Mouse (Mus musculus) ES-Bruce4 (cell line): ENCODE measurements around the gene Erg28. TPM values are rescaled to one million over a fixed set of nuclear protein-coding genes. Genes with fewer than 3 reads are reported as not detected.

Experiments used
- H3K27ac ChIP-seq: 2 replicates; pipeline ENCODE4 v1.5.1; 2012; ENCODE audit warnings: low read length, inconsistent platforms; ENCODE audit not compliant: insufficient read depth
- H3K27me3 ChIP-seq: 2 replicates; pipeline ENCODE4 v1.6.1; 2012; ENCODE audit warnings: mild to moderate bottlenecking, low read length, inconsistent platforms; ENCODE audit not compliant: control insufficient read depth, poor library complexity, insufficient read depth, severe bottlenecking
- H3K36me3 ChIP-seq: 2 replicates; pipeline ENCODE4 v1.6.1; 2012; ENCODE audit warnings: inconsistent platforms, mild to moderate bottlenecking, low read length, moderate library complexity; ENCODE audit not compliant: control insufficient read depth, poor library complexity, insufficient read depth, severe bottlenecking
- H3K4me1 ChIP-seq: one replicate; pipeline ENCODE4 v1.8.1; 2011; ENCODE audit warnings: low read length; ENCODE audit not compliant: control insufficient read depth, insufficient read depth
- H3K4me3 ChIP-seq: 2 replicates; pipeline ENCODE4 v1.5.1; 2011; ENCODE audit warnings: low read depth, mild to moderate bottlenecking, low read length
- H3K9ac ChIP-seq: 2 replicates; pipeline ENCODE4 v1.6.1; 2012; ENCODE audit warnings: low read depth, mild to moderate bottlenecking, inconsistent platforms; ENCODE audit not compliant: poor library complexity, severe bottlenecking
- H3K9me3 ChIP-seq: replicated peaks from 2 replicates; pipeline ENCODE4 v1.6.1; 2012; ENCODE audit warnings: mild to moderate bottlenecking, low read length, inconsistent platforms; ENCODE audit not compliant: control insufficient read depth, poor library complexity, insufficient read depth, severe bottlenecking
- CTCF ChIP-seq: IDR thresholded peaks from one replicate; pipeline ENCODE4 v1.8.1; 2011; ENCODE audit warnings: low read depth, low read length
- EP300 ChIP-seq: IDR thresholded peaks from 2 replicates; pipeline ENCODE4 v1.6.1; 2011; ENCODE audit warnings: low read depth, low read length; ENCODE audit not compliant: insufficient read depth
- POLR2A ChIP-seq: IDR thresholded peaks from one replicate; pipeline ENCODE4 v1.8.1; 2011; ENCODE audit warnings: low read length; ENCODE audit not compliant: insufficient read depth
- polyA plus RNA-seq: library from polyadenylated mRNA; stranded (reverse); fragments of >200 nt; gene quantifications from 2 replicates; pipeline ENCODE4 v1.2.4, GENCODE M21; 2011; ENCODE audit warnings: low read depth; ENCODE audit not compliant: missing spikeins, insufficient read depth, insufficient read length

The Erg28 gene
- polyA plus RNA-seq, 1 experiment = 99.3 TPM

DNA sequence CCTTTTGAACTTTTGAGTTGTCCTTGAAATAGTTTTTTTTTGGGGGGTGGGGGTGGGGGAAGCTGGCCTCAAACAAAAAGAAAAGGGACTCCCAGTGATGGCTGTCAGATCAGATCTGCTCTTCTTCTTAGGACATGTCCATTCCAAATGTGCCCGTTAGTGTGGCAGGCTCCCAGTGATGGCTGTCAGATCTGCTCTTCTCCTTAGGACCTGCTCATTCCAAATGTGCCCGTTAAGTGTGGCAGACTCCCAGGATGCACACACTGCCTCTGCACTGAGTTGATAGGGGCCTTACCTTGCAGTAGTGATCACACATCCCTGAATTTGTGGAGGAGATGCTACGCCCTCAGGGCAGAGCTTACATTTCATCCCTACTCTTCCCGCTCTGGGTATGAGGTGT, 32.2 kb downstream of the Erg28 start:
- TF ChIP-seq POLR2A (no peak), CTCF (no peak), EP300 (no peak)

DNA sequence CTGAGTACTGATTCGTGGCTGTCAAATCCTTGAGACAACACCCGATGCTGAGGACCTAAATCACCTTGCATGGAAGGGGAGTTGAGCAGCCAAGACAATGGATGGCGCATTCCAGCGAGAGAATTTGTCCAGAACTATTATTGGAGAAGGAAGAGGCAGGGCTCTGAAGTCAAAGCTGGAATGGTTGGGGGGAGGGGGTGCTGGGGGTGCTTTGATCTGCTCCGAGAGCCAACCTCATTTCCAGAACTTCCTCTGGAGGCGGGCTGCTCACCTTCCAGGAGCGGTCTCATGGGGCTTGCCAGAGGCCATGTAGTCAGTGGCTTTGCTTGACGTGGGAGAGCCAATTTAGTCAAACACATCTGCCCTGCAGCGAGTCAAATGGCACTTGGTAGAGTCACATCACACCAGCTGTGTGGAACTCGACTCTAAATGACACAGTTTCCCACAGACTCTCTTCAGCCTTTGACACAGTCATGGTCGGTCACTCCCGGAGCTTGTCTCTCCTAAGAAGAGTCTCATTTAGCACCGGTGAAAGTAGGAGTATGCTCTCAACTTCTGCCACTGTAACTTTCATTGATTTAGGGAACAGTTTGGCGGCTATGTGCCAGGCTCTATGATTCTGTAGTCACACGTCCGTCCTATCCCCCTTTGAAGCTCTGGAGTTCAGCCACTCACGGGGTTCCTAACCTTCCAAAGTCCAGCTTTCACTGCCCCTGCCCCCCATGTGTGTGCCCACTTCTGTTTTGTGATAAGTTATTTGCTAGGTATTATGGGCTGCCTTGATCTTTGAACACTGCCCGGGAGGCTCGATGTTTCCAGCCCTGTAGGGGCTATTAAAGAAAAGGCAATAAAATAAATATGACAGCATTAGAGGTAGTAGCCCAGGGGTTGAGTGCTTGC, 39.2 kb downstream of the Erg28 start:
- Histone ChIP-seq H3K9me3 (0 out of 2 replicates have a peak, but pooled peaks cover 4% of the 10 kb centered on the region), H3K27me3 (no peaks in the 10 kb centered on the region), H3K4me1 (peaks cover 6% of the 10 kb centered on the region), H3K4me3 (no peak overlapping the region), H3K36me3 (no peaks in the 10 kb centered on the region), H3K27ac (no peak overlapping the region), H3K9ac (no peak overlapping the region)
- TF ChIP-seq EP300 (no peak), POLR2A (no peak), CTCF (no peak)

More for the DNA sequence above, 32.2 kb downstream of the Erg28 start:
- Histone ChIP-seq H3K4me3 (no peak overlapping the region), H3K9me3 (0 out of 2 replicates have a peak, but pooled peaks cover 4% of the 10 kb centered on the region), H3K9ac (no peak overlapping the region), H3K4me1 (no peaks in the 10 kb centered on the region), H3K36me3 (no peaks in the 10 kb centered on the region), H3K27me3 (no peaks in the 10 kb centered on the region), H3K27ac (no peak overlapping the region)

- Histone ChIP-seq H3K4me1 (peaks cover 7% of the 10 kb centered on the region), H3K4me3 (no peak overlapping the region), H3K27ac (no peak overlapping the region), H3K9me3 (no peaks in the 10 kb centered on the region), H3K36me3 (no peaks in the 10 kb centered on the region), H3K27me3 (no peaks in the 10 kb centered on the region), H3K9ac (no peak overlapping the region)
- no peak for TF ChIP-seq CTCF
- no peak for TF ChIP-seq EP300
- no peak for TF ChIP-seq POLR2A
These were observed 42.7 kb downstream of the Erg28 start for GRCm38 (mm10) chr12:85781606-85782005.

GRCm38 (mm10) chr12:85779707-85780106, 44.6 kb downstream of the Erg28 start:
- Histone ChIP-seq H3K9ac (no peak overlapping the region), H3K4me3 (no peak overlapping the region), H3K27ac (no peak overlapping the region), H3K9me3 (no peaks in the 10 kb centered on the region), H3K36me3 (no peaks in the 10 kb centered on the region), H3K27me3 (no peaks in the 10 kb centered on the region), H3K4me1 (peaks cover 1% of the 10 kb centered on the region)
- TF ChIP-seq CTCF (no peak), POLR2A (no peak), EP300 (no peak)

DNA sequence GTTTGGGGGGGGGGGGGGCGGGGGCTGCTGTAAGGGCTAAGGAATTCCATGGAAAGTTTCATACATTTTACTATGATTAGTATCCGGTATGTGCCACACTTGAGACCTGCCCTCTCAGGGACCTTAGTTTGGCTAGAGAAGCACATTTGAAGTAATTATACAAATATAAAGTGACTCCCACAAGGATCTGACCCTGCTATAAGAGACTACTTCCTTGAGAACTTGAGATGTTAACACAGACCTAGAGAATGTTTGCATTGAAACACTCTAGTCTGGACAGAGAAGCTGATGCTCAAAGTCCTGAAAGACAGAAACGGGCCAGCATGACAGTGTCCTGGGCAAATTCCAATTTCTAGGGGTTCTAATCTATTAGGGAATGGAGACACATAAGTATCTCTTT, 45.4 kb downstream of the Erg28 start:
- Histone ChIP-seq H3K4me1 (peaks cover 1% of the 10 kb centered on the region), H3K4me3 (no peak overlapping the region), H3K9me3 (no peaks in the 10 kb centered on the region)

GRCm38 (mm10) chr12:85771356-85771755, 53.0 kb downstream of the Erg28 start:
- Histone ChIP-seq H3K27ac (no peak overlapping the region), H3K4me3 (no peak overlapping the region), H3K9ac (no peak overlapping the region), H3K36me3 (no peaks in the 10 kb centered on the region), H3K9me3 (no peaks in the 10 kb centered on the region), H3K4me1 (no peaks in the 10 kb centered on the region), H3K27me3 (no peaks in the 10 kb centered on the region)
- TF ChIP-seq CTCF (no peak), POLR2A (no peak), EP300 (no peak)

More for the DNA sequence above, 45.4 kb downstream of the Erg28 start:
- no peaks in the 10 kb centered on the region for H3K36me3 ChIP-seq
- TF ChIP-seq POLR2A (no peak), EP300 (no peak), CTCF (no peak)
- no peak overlapping the region for H3K27ac ChIP-seq
- H3K27me3 ChIP-seq = no peaks in the 10 kb centered on the region
- H3K9ac ChIP-seq = no peak overlapping the region
